Mouse (Mus musculus): ENCODE data around the gene Rpl13.

The Rpl13 gene

DNA sequence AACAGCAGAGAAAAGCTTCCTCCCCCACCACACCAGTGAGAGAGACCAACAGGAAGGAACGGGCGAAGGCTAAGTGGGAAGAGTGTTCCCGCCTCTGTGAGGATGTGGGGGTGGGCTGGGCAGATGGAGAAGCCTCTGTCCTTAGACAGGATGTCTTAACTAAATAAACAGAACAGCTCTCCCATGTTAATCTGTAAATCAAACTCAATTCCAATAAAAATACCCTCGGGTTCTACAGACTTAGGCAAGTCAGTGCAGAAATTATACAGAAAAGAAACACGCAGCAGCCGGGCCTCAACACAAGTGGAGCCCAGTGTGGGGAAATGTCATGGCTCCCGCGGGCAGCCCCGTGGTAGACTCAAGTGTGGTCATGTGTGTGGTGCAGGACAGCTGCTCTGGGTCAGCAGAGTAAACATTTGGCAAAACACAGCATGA is 48.6 kb downstream of the Rpl13 start:
- DNase-seq (ENCODE audit: low spot score in 2 of 2) = no peak

Data from spleen, postnatal 36 days (tissue).